Mouse (Mus musculus): ENCODE measurements around the gene Egflam.

Egflam gene

DNA sequence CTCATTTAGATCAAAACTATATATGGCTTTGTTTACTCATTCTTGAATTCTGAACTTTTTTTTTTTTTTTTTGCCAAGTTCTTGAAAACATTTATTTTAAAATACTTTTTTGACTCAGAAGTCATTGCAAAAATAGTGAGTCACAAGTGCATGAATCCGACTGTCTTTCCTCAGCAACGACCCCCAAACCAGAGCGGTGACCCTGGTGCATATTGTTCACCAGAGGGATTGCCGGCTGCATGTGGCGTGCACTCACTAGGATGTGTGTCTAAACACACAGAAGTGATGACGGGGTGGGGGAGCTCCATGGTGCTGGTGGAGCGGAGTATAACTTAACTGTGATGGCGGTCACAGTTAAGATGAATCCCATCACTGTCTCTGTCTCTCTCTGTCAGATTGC, 224.4 kb downstream of the Egflam start:
- DNase-seq (ENCODE audit: low spot score), result no peak

DNA sequence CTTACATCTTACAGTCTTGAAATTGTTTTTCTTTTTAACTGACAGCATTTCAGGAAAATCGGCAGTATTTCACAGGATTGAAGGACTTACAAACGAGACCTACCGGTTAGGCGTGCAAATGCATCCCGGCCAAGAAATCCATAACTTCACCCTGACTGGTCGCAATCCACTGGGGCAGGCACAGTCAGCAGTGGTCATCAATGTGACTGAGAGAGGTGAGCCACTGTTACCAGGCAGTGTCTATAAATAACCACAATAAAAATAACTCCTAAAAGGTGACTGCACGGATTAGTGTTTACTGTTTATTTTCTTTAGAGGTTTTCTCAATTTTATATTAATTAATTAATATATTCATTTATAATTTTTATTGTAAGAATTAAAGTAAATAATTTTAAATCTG, 224.8 kb downstream of the Egflam start:
- DNase-seq (ENCODE audit: low spot score), result no peak

DNA sequence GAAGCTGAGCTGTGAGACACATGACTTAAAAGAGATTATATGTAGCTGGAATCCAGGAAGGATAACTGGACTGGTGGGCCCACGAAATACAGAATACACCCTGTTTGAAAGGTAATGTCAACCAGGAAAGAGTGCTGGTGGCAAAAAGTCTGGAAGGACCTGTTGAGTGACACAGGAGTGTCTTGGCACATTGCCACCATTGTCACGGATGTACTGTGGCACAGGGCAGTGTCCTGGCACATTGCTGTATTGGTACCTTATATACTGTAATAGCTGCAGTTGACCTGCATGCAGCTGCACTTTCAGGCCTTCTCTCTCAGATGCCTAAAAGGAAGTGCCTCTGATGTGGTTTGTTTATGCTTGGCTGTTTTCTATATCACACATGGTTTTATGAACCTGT, 225.3 kb downstream of the Egflam start:
- DNase-seq (ENCODE audit: low spot score), result no peak

DNA sequence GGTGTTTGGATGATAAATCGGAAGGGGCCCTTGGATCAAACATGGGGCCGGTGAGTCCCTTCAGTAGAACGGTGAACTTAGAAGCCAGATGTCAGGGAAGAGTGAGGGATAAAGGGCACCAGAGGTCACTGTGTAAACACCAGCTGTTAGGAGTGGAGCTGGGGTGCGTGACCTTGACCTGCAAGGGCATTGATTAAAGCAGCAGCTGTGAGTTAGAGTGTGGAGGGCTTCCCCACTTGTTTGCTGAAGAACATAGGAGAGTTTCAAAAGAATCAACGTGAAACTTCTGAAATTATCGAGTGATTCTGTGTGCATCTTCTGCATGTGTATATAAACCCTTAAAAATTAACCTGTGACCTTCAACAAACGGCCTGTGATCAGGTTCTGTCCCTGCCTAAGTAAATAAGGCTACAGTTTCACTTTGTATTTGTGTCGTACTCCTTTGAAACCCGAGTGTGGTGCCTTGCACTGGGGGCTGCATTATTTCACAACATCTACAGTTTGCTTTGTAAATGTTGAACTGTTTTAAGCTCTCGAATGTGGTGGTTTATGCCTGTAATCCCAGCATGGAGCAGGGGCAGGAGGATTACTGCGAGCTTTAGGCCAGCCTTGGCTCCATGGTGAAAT, 230.2 kb downstream of the Egflam start:
- DNase-seq (ENCODE audit: low spot score), result no peak

DNA sequence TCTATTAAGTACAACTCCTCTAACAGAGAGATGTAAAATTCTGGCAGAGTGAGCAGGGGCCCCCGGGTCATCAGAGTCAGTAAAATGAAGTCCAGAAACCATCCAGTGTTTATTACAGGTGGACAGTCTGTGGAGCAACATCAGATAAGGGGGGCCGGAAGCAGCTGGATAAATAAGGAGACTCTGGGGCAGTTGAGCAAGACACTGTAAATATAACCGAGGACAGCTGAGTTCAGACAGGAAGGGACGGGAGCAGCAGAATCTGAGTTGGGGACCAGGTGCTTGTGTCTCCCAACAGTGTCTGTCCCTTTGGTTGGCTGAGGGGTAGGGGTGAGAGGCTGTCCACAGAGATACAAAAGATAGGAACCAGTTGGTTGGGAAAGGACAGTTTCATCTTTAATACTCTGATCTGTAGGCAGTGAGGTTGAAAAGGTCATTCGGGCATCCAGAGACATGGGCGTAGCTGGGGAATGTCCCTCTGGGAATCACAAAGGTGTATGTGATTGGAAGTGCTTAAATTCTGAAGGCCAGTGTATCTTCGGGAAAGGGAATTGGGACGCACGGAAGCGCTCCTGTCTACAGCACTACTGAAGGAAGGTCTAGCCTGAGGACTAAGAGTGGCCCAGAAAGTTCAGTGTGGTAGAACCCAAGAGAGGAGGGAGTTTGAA, 230.8 kb downstream of the Egflam start:
- DNase-seq (ENCODE audit: low spot score), result no peak

DNA sequence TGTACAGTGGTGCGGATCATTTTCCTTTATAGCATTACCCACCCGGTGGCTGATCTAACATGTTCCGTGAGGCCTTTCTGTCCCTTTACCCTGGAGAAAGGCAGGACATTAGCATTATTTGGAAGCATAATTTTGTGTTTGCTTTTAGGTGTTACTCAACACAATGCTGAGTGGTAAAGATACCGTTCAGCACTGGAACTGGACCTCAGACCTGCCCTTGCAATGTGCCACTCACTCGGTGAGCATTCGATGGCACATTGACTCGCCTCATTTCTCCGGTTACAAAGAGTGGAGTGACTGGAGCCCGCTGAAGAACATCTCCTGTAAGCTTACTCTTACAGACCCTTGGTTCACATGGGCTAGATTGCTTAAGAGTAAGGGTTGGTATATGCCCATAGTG, 231.5 kb downstream of the Egflam start:
- DNase-seq (ENCODE audit: low spot score), result no peak

DNA sequence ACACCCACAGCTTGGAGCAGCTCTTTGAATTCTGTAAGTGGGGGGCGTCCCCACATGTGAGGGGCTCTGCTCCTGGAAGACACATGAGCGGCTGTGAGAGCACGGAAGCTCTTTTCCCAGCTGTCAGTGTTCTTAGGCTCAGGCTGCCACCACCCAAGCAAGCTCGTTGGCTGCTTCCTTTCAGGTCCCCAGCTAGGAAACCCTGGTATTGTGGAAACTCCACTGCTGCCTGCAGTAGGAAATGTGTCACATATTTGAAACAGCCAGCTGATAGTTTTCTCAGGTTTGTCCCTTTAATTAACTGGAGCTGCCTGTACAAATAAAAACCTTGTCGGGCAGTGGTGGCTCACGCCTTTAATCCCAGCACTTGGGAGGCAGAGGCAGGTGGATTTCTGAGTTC, 234.3 kb downstream of the Egflam start:
- DNase-seq (ENCODE audit: low spot score), result no peak

DNA sequence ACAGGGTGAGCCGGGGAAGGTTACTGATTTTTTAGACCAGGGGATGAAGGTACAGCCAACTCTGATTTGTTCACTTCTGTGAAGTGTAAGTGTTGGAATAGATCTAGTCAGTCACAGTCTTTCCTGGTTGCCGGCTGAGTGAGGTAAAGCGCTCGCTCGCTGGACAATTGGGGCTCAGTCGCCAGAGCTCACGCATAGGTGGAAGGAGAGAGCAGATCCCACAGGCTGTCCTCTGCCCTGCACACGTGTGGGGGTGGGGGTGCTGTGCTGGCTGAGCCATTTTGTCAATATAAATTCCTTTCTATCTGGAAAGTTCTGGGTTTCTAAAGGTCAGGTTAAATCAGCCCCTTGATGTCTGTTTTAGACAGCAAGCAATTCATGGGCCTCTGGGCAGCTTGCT, 237.9 kb downstream of the Egflam start:
- DNase-seq (ENCODE audit: low spot score), result no peak

DNA sequence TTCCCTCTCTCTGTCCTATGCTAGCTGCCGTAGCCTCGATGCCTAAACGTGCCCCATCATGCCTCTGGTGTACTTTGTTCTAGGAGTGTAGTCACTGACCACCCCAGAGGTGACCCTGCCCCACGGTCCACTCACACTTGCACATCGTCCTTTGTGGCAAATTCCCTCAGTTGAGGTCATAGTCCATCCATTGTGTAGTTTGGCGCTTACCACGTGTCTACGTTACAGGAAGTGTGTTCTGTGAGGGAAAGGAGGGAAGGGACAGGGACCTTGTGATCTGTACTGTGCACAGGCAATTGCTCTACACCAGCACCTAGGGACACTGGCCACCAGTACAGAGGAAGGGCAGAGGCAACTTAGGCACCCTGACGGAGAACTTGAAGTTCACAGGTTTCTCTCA, 238.3 kb downstream of the Egflam start:
- DNase-seq (ENCODE audit: low spot score), result no peak

DNA sequence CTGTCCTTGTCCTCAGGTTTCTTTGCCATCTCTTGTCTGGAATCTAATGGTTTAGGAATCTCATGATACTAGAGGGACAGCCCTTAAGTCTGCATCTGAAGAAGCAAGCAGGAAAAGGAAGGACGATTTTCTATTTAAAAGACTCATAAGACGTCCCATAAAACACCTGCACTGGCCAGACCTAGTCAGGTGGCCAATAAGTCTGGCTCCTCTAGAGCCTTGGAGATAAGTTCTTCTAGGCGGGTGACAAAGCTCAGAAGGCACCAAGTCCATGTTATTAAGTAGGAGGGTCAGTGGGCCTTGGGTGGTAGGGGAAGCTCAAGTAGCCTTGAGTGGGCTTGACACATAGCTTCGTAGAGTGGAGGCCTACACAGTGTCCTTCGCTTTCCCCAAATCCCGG, 240.5 kb downstream of the Egflam start:
- no peak for DNase-seq (ENCODE audit: low spot score)
